Mouse (Mus musculus): ENCODE data around the gene Slfn3. TPM values are rescaled to one million over a fixed set of nuclear protein-coding genes. Genes with fewer than 3 reads are reported as not detected.

Slfn3 gene
- polyA plus RNA-seq (2014; fragmentation: Illumina TruSeq; extraction: RNeasy Lipid Tissue Mini Kit (QIAGEN cat#74804); ENCODE audit: low read depth, low replicate concordance) = 2.0 TPM

GRCm38 (mm10) chr11:83191134-83191893 is at the start of gene Slfn3:
Gene Slfn3, plus strand, starts transcription at chr11:83191330.

GRCm38 (mm10) chr11:83174948-83175539 is 16.1 kb upstream of the Slfn3 start, which contains the start of gene Slfn4:
Gene Slfn4, plus strand, starts transcription at chr11:83175186.

Other genes starting within 250 kb of the Slfn3 start
- 2.7 TPM for gene Slfn5, start 240.0 kb upstream of the Slfn3 start, polyA plus RNA-seq (2014; fragmentation: Illumina TruSeq; extraction: RNeasy Lipid Tissue Mini Kit (QIAGEN cat#74804); ENCODE audit: low read depth, low replicate concordance)
- gene Slfn9, start 199.5 kb upstream of the Slfn3 start, polyA plus RNA-seq (2014; fragmentation: Illumina TruSeq; extraction: RNeasy Lipid Tissue Mini Kit (QIAGEN cat#74804); ENCODE audit: low read depth, low replicate concordance) = 0.28 TPM
- gene Slfn8, start 170.5 kb upstream of the Slfn3 start, polyA plus RNA-seq (2014; fragmentation: Illumina TruSeq; extraction: RNeasy Lipid Tissue Mini Kit (QIAGEN cat#74804); ENCODE audit: low read depth, low replicate concordance) = 1.5 TPM
- 0.88 TPM for gene Slfn2, start 126.2 kb upstream of the Slfn3 start, polyA plus RNA-seq (2014; fragmentation: Illumina TruSeq; extraction: RNeasy Lipid Tissue Mini Kit (QIAGEN cat#74804); ENCODE audit: low read depth, low replicate concordance)
- 0.14 TPM for gene Slfn1, start 74.5 kb upstream of the Slfn3 start, polyA plus RNA-seq (2014; fragmentation: Illumina TruSeq; extraction: RNeasy Lipid Tissue Mini Kit (QIAGEN cat#74804); ENCODE audit: low read depth, low replicate concordance)
- 0.14 TPM for gene Slfn4, start 16.1 kb upstream of the Slfn3 start, polyA plus RNA-seq (2014; fragmentation: Illumina TruSeq; extraction: RNeasy Lipid Tissue Mini Kit (QIAGEN cat#74804); ENCODE audit: low read depth, low replicate concordance)
- 0.10 TPM for gene Slfn14, start 95.4 kb downstream of the Slfn3 start, polyA plus RNA-seq (2014; fragmentation: Illumina TruSeq; extraction: RNeasy Lipid Tissue Mini Kit (QIAGEN cat#74804); ENCODE audit: low read depth, low replicate concordance)
- gene Ap2b1, start 107.7 kb downstream of the Slfn3 start, polyA plus RNA-seq (2014; fragmentation: Illumina TruSeq; extraction: RNeasy Lipid Tissue Mini Kit (QIAGEN cat#74804); ENCODE audit: low read depth, low replicate concordance) = 450 TPM
- 51.5 TPM for gene Pex12, start 111.3 kb downstream of the Slfn3 start, polyA plus RNA-seq (2014; fragmentation: Illumina TruSeq; extraction: RNeasy Lipid Tissue Mini Kit (QIAGEN cat#74804); ENCODE audit: low read depth, low replicate concordance)
- gene Rasl10b, start 217.8 kb downstream of the Slfn3 start, polyA plus RNA-seq (2014; fragmentation: Illumina TruSeq; extraction: RNeasy Lipid Tissue Mini Kit (QIAGEN cat#74804); ENCODE audit: low read depth, low replicate concordance) = 0.08 TPM
- gene Gas2l2, start 238.1 kb downstream of the Slfn3 start, polyA plus RNA-seq (2014; fragmentation: Illumina TruSeq; extraction: RNeasy Lipid Tissue Mini Kit (QIAGEN cat#74804); ENCODE audit: low read depth, low replicate concordance) = not detected
- 3.0 TPM for gene 1700020L24Rik, start 246.3 kb downstream of the Slfn3 start, polyA plus RNA-seq (2014; fragmentation: Illumina TruSeq; extraction: RNeasy Lipid Tissue Mini Kit (QIAGEN cat#74804); ENCODE audit: low read depth, low replicate concordance)

Data from testis, adult 10 weeks (tissue).